In the genomic region with DNA sequence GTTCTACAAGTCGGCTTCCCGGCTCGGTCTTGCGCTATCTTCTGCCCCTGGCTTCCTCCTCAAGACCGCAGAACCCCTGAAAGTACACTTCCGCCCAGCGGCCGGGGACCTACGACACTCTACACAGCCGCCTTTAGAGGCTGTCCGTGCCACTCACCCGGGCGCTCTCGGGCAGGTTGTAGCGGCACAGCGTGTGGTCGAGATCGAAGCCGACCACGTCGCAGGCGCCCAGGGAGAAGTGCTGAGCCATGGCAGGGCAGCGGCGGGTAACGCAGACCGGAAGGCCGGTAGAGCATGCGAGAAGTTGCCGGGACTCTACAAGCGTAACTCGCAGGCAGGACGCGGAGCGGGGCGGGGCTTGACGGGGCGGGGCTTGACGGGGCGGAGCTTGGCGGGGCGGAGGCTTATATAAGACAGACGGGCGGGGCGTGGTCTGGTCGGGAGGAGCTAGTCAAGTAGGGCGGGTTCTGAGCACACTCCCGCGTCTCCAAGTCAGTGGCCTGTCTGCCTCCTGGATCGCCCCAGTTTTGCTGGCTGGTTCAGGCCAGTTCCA, we compare ENCODE assay signal across 8 mouse cellular contexts. TPM values are rescaled to one million over a fixed set of nuclear protein-coding genes. Genes with fewer than 3 reads are reported as not detected.
DNase-seq lines count a peak whose midpoint lies in the region; ATAC-seq lines count a peak whose summit lies in the region.

Gene Nt5dc1, minus strand, starts transcription at position 349 of the 553 bp plus-strand sequence.

- WGBS in hindbrain, embryonic 12.5 days: under 1% methylated on average over 49 of the region's 49 CpGs

- peak; percentile 98 for ATAC-seq in hindbrain, embryonic 12.5 days (ENCODE audit: low FRiP score)

- H3K4me2 ChIP-seq in hindbrain, embryonic 12.5 days (replicated peaks): peak within 1 kb of the TSS; percentile 58

- 0 out of 2 replicates have a peak, but pooled peaks cover 3% of the 10 kb centered on the region for H3K4me1 ChIP-seq in hindbrain, embryonic 12.5 days

- no peaks in the 10 kb centered on the region for H3K36me3 ChIP-seq in hindbrain, embryonic 12.5 days

- peak within 1 kb of the TSS; percentile 49 for H3K27ac ChIP-seq in hindbrain, embryonic 12.5 days

- no peaks in the 10 kb centered on the region for H3K9me3 ChIP-seq in hindbrain, embryonic 12.5 days (replicated peaks)

- peak within 1 kb of the TSS; percentile 63 for H3K9ac ChIP-seq in hindbrain, embryonic 12.5 days

- H3K4me3 ChIP-seq in hindbrain, embryonic 12.5 days: peak within 1 kb of the TSS; percentile 66

- DNase-seq in NIH3T3 (ENCODE audit: low read depth): peak; percentile 98
- peak; percentile 96 to 97 for DNase-seq in cerebellum, postnatal 10 days
- peak; percentile 77 to 85 for DNase-seq in frontal cortex, postnatal 10 days (ENCODE audit: low spot score in 2 of 2)
- peak; percentile 69 to 87 for DNase-seq in layer of hippocampus, postnatal 14 days (ENCODE audit: low spot score in 2 of 2)
- DNase-seq in lung, postnatal 14 days: peak; percentile 97
- DNase-seq in retina, adult 2 months (ENCODE audit: low read depth, low spot score): peak; percentile 83
- peak; percentile 94 to 97 for DNase-seq in thymus, postnatal 36 days

- no peaks in the 10 kb centered on the region for H3K27me3 ChIP-seq in hindbrain, embryonic 12.5 days

RNA-seq across cellular contexts. Expression of gene Nt5dc1, which starts in this region (rescaled TPM):
- 5.1 and 5.9 TPM in 2 replicates for polyA plus RNA-seq in hindbrain, embryonic 12.5 days (2016; fragmentation: Nextera tagmentation; extraction: Ambion mirVana)
- total RNA-seq in layer of hippocampus, postnatal 14 days (2021): 1 to 10 TPM; 2.6 to 3.0 TPM

Comparison
In these comparisons a context has a peak if more than half of its experiments do, and no peak if none do; other contexts are left out.
1. Peak in every context shown above with its lines: DNase-seq, ATAC-seq, H3K4me3 ChIP-seq and H3K27ac ChIP-seq.